Comparison of ENCODE assay signal across 9 mouse cellular contexts in genomic region chr8:88321387-88321786, GRCm38 (mm10).
"Had no signal": no experiment of that assay in that cellular context is flagged by ENCODE, and none has a peak within 500 bp of the region (broad histone marks: within the 10 kb centered on the region; RNA-seq: fewer than 3 reads in every experiment).

No protein-coding gene starts in this region.

- DNase-seq: kidney, postnatal 14 days; kidney, postnatal 4 days; left cerebral cortex, postnatal 4 days; lung, adult 18-20 months; lung, postnatal 10 days; lung, postnatal 36 days; right cerebral cortex, postnatal 4 days; thymus, adult 2 months; thymus, postnatal 14 days had no signal
